Mouse (Mus musculus): ENCODE data around the gene Anxa7.

Gene Anxa7

GRCm38 (mm10) chr14:20479291-20480194, at the start of gene Anxa7:
Gene Anxa7 (minus strand): TSS chr14:20480133.
- ChIA-PET POLR2A (interaction anchor here in 3 of 4 experiments (0.6 to 5.4 kb wide), 67 partner anchors 8 to 573 kb away, joined by 3 to 50 read pairs (median 5); partner anchors contain the start of genes Cfap70 (in 3 of the 3), Ppp3cb (in 3 of the 3), Sec24c (in 3 of the 3) and Adk (in 1 of the 3)), CTCF (interaction anchor here in 3 of 4 experiments (0.6 to 1.6 kb wide), 13 partner anchors 67 to 365 kb away, joined by 3 to 6 read pairs (median 3); partner anchors contain the start of genes Mrps16 (in 1 of the 3) and Ppp3cb (in 1 of the 3))

GRCm38 (mm10) chr14:20529643-20530042, 49.7 kb upstream of the Anxa7 start:
- POLR2A ChIA-PET, result interaction anchor here in 2 of 4 experiments (0.6 to 1.5 kb wide), 4 partner anchors 12 to 399 kb away, joined by 3 to 6 read pairs (median 4); partner anchors contain the start of genes Ppp3cb (in 1 of the 2) and Vcl (in 1 of the 2)

GRCm38 (mm10) chr14:20520179-20520578, 40.2 kb upstream of the Anxa7 start:
- POLR2A ChIA-PET, result no interaction called here
- CTCF ChIA-PET, result no interaction called here

More at GRCm38 (mm10) chr14:20529643-20530042, 49.7 kb upstream of the Anxa7 start:
- CTCF ChIA-PET, result no interaction called here

GRCm38 (mm10) chr14:20508424-20508823, 28.5 kb upstream of the Anxa7 start:
- POLR2A ChIA-PET, result interaction anchor here in 1 of 4 experiments (0.5 to 2.4 kb wide), 2 partner anchors 10 to 82 kb away, joined by 5 to 7 read pairs; no protein-coding TSS in a partner anchor
- CTCF ChIA-PET, result no interaction called here

- ChIA-PET POLR2A (no interaction called here), CTCF (no interaction called here)
Measured at GRCm38 (mm10) chr14:20502966-20503365, 23.0 kb upstream of the Anxa7 start.

- ChIA-PET POLR2A (no interaction called here), CTCF (no interaction called here)
Measured at GRCm38 (mm10) chr14:20499982-20500381, 20.0 kb upstream of the Anxa7 start.

- ChIA-PET POLR2A (interaction anchor here in 1 of 4 experiments (0.7 kb wide), 1 partner anchor 14 kb away, joined by 6 read pairs; no protein-coding TSS in a partner anchor), CTCF (no interaction called here)
Measured at GRCm38 (mm10) chr14:20496603-20497002, 16.7 kb upstream of the Anxa7 start, which contains the start of gene Mss51. Gene Mss51 (minus strand): TSS chr14:20496901.

- CTCF ChIA-PET, result no interaction called here
- POLR2A ChIA-PET, result interaction anchor here in 1 of 4 experiments (0.8 to 1.3 kb wide), 2 partner anchors 17 to 154 kb away, joined by 3 to 4 read pairs; no protein-coding TSS in a partner anchor
Measured at GRCm38 (mm10) chr14:20486031-20486430, 6.1 kb upstream of the Anxa7 start.

- POLR2A ChIA-PET, result interaction anchor here in 2 of 4 experiments (0.5 to 5.4 kb wide), 25 partner anchors 9 to 623 kb away, joined by 3 to 50 read pairs (median 3); partner anchors contain the start of genes Ppp3cb (in 2 of the 2), Cfap70 (in 1 of the 2), Mss51 (in 1 of the 2) and Sec24c (in 1 of the 2)
- CTCF ChIA-PET, result interaction anchor here in 3 of 4 experiments (0.6 to 1.3 kb wide), 3 partner anchors 142 to 284 kb away, joined by 3 read pairs; no protein-coding TSS in a partner anchor
Measured at GRCm38 (mm10) chr14:20482051-20482751, 2.3 kb upstream of the Anxa7 start.

- ChIA-PET POLR2A (interaction anchor here in 3 of 4 experiments (0.6 to 5.4 kb wide), 20 partner anchors 20 to 572 kb away, joined by 3 to 50 read pairs (median 4); partner anchors contain the start of genes Cfap70 (in 2 of the 3), Ppp3cb (in 2 of the 3), Sec24c (in 2 of the 3) and Adk (in 1 of the 3)), CTCF (interaction anchor here in 1 of 4 experiments (0.6 to 1.3 kb wide), 3 partner anchors 84 to 191 kb away, joined by 3 to 5 read pairs (median 3); no protein-coding TSS in a partner anchor)
Measured at GRCm38 (mm10) chr14:20481211-20481610, 1.3 kb upstream of the Anxa7 start.

- ChIA-PET CTCF (interaction anchor here in 3 of 4 experiments (0.5 to 1.6 kb wide), 14 partner anchors 66 to 366 kb away, joined by 3 to 9 read pairs (median 3); partner anchors contain the start of genes Mrps16 (in 1 of the 3) and Ppp3cb (in 1 of the 3)), POLR2A (interaction anchor here (0.6 to 5.4 kb wide), 59 partner anchors 8 to 572 kb away, joined by 3 to 50 read pairs (median 5); partner anchors contain the start of genes Ppp3cb (in 3 of the 4), Sec24c (in 3 of the 4), Cfap70 (in 2 of the 4) and Adk (in 1 of the 4))
Measured at GRCm38 (mm10) chr14:20480195-20480579, 254 bp upstream of the Anxa7 start.

- ChIA-PET CTCF (interaction anchor here in 2 of 4 experiments (1.4 to 1.7 kb wide), 3 partner anchors 85 to 179 kb away, joined by 3 to 6 read pairs (median 3); no protein-coding TSS in a partner anchor), POLR2A (interaction anchor here in 3 of 4 experiments (0.6 to 5.4 kb wide), 49 partner anchors 8 to 902 kb away, joined by 3 to 50 read pairs (median 5); partner anchors contain the start of genes Cfap70 (in 3 of the 3), Ppp3cb (in 2 of the 3), Sec24c (in 2 of the 3) and Dnajc9 (in 1 of the 3))
Measured at GRCm38 (mm10) chr14:20478801-20479200, 1.1 kb downstream of the Anxa7 start.

GRCm38 (mm10) chr14:20478385-20478784, 1.5 kb downstream of the Anxa7 start:
- ChIA-PET POLR2A (interaction anchor here (0.5 to 5.4 kb wide), 33 partner anchors 8 to 902 kb away, joined by 3 to 50 read pairs (median 5); partner anchors contain the start of genes Cfap70 (in 3 of the 4), Ppp3cb (in 2 of the 4), Ecd (in 1 of the 4) and Fam149b (in 1 of the 4)), CTCF (interaction anchor here in 1 of 4 experiments (1.6 to 1.7 kb wide), 2 partner anchors 85 to 179 kb away, joined by 3 read pairs; no protein-coding TSS in a partner anchor)

GRCm38 (mm10) chr14:20477261-20478025, 2.5 kb downstream of the Anxa7 start:
- CTCF ChIA-PET, result interaction anchor here in 2 of 4 experiments (0.6 to 1.7 kb wide), 3 partner anchors 77 to 210 kb away, joined by 3 to 6 read pairs (median 4); no protein-coding TSS in a partner anchor
- POLR2A ChIA-PET, result interaction anchor here (0.6 to 5.4 kb wide), 33 partner anchors 7 to 575 kb away, joined by 3 to 50 read pairs (median 4); partner anchors contain the start of genes Ppp3cb (in 4 of the 4), Cfap70 (in 3 of the 4) and Mrps16 (in 1 of the 4)

- POLR2A ChIA-PET, result interaction anchor here in 2 of 4 experiments (1.1 to 3.1 kb wide), 5 partner anchors 8 to 19 kb away, joined by 3 to 10 read pairs (median 4); partner anchors contain the start of genes Cfap70 (in 2 of the 2) and Anxa7 (in 1 of the 2)
- CTCF ChIA-PET, result no interaction called here
Measured at GRCm38 (mm10) chr14:20460216-20460615, 19.7 kb downstream of the Anxa7 start.

- CTCF ChIA-PET, result interaction anchor here in 1 of 4 experiments (0.6 kb wide), 2 partner anchors 58 to 70 kb away, joined by 4 to 7 read pairs; no protein-coding TSS in a partner anchor
- POLR2A ChIA-PET, result interaction anchor here in 2 of 4 experiments (0.7 to 3.1 kb wide), 4 partner anchors 21 to 215 kb away, joined by 3 to 10 read pairs (median 4); partner anchors contain the start of genes Anxa7 (in 1 of the 2) and Ppp3cb (in 1 of the 2)
Measured at GRCm38 (mm10) chr14:20458378-20458777, 21.6 kb downstream of the Anxa7 start.

Data from embryonic stem cell, embryonic (primary cell).